Mouse (Mus musculus): Measurements from ENCODE around the gene Ube2d3. TPM values are rescaled to one million over a fixed set of nuclear protein-coding genes. Genes with fewer than 3 reads are reported as not detected.
A peak's percentile ranks its signal among the peaks of the same experiment; 100 is the strongest.

The Ube2d3 gene
- total and polyA plus RNA-seq, 2 experiments = 210 to 243 TPM

DNA sequence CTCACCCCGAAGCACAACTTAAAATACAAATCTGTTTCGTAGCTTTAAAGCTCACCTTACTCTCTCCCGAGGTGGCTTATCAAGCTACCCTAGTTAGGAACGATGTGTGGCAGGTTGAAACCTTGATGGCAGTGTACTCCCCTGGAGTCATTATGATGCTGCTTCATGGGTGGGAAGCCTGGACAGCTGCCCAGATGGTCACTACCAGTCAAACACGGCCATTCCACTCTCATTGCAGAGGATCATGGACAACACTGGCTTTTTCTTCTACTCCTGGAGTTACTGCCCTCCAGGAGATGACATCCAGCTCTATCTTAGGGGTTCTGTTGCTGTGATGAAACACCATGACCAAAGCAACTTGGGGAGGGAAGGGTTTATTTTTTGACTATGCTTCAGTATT, 65.2 kb downstream of the Ube2d3 start:
- H3K4me1 ChIP-seq (ENCODE audit: control insufficient read depth, insufficient read depth, low read length) = peaks cover 32% of the 10 kb centered on the region; the same call in 1 of the 2 replicates
- 88% methylated on average over 5 of the region's 5 CpGs for WGBS
- H3K9ac ChIP-seq (ENCODE audit: low read depth, low read length) = no peak overlapping the region
- H3K4me3 ChIP-seq (ENCODE audit: insufficient read depth, low read depth, low read length) = no peak overlapping the region
- DNase-seq (ENCODE audit: extremely low read depth, low read depth, low spot score) = no peak
- H3K27me3 ChIP-seq (ENCODE audit: control insufficient read depth, insufficient read depth, low read length) = no peaks in the 10 kb centered on the region
- H3K79me2 ChIP-seq (ENCODE audit: control insufficient read depth, insufficient read depth, low read length) = peaks cover 15% of the 10 kb centered on the region; the same call in 1 of the 2 replicates
- TF ChIP-seq POLR2A (IDR thresholded peaks at IDR 0.05; ENCODE audit: extremely low read depth, insufficient read depth, low read length) = no peak
- no peak for TF ChIP-seq CTCF (IDR thresholded peaks at IDR 0.05; ENCODE audit: low read depth, low read length)
- no peak overlapping the region for H3K27ac ChIP-seq (replicated peaks; ENCODE audit: insufficient read depth, low read depth, low read length)
- H3K36me3 ChIP-seq (ENCODE audit: control insufficient read depth, insufficient read depth, low read length) = no peaks in the 10 kb centered on the region

GRCm38 (mm10) chr3:135505369-135505909, 67.5 kb downstream of the Ube2d3 start:
- H3K27ac ChIP-seq (replicated peaks; ENCODE audit: insufficient read depth, low read depth, low read length) = peak overlapping the region; percentile 23
- peak; percentile 44 for DNase-seq (ENCODE audit: extremely low read depth, low read depth, low spot score)
- H3K9ac ChIP-seq (ENCODE audit: low read depth, low read length) = no peak overlapping the region
- no peak overlapping the region for H3K4me3 ChIP-seq (ENCODE audit: insufficient read depth, low read depth, low read length)
- H3K79me2 ChIP-seq (ENCODE audit: control insufficient read depth, insufficient read depth, low read length) = peaks cover 8% of the 10 kb centered on the region; the same call in 1 of the 2 replicates
- H3K4me1 ChIP-seq (ENCODE audit: control insufficient read depth, insufficient read depth, low read length) = peaks cover 25% of the 10 kb centered on the region; the same call in 1 of the 2 replicates
- no peaks in the 10 kb centered on the region for H3K36me3 ChIP-seq (ENCODE audit: control insufficient read depth, insufficient read depth, low read length)
- H3K27me3 ChIP-seq (ENCODE audit: control insufficient read depth, insufficient read depth, low read length) = no peaks in the 10 kb centered on the region
- WGBS = 51% methylated on average over 10 of the region's 10 CpGs
- peak; percentile 88 for TF ChIP-seq CTCF (IDR thresholded peaks at IDR 0.05; ENCODE audit: low read depth, low read length)
- no peak for TF ChIP-seq POLR2A (IDR thresholded peaks at IDR 0.05; ENCODE audit: extremely low read depth, insufficient read depth, low read length)

DNA sequence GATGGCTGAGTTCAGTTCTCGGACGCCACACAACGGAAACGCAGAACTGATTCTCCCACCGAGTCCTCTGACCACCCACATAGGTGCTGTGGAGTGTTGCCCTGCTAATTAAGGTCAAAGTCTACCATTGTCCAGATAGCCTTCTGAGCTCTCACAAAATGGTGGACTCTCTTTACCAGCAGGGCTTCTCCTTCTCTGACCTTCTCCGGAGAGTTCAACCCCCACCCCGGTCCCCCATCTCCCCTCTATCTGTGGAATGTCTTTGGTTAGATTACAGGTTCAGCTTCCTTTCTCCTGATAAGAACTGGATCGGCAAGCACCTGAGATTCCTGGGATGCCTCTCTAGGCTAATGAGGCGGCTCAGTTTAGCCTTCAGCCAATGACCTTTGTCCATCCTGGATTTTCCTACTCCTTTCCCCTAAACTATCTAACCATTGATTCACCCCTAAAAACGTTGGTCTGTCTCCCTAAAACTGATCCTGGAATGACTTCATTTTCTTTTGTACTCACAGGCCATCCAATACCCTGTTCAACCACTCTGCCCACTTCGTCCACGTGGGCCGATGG, 68.0 kb downstream of the Ube2d3 start:
- Histone ChIP-seq H3K79me2 (ENCODE audit: control insufficient read depth, insufficient read depth, low read length) (peaks cover 8% of the 10 kb centered on the region; the same call in 1 of the 2 replicates), H3K27ac (replicated peaks; ENCODE audit: insufficient read depth, low read depth, low read length) (0 out of 2 replicates have a peak overlapping the region, but pooled peaks have one; percentile 23), H3K4me1 (ENCODE audit: control insufficient read depth, insufficient read depth, low read length) (peaks cover 24% of the 10 kb centered on the region), H3K9ac (ENCODE audit: low read depth, low read length) (no peak overlapping the region), H3K36me3 (ENCODE audit: control insufficient read depth, insufficient read depth, low read length) (no peaks in the 10 kb centered on the region), H3K27me3 (ENCODE audit: control insufficient read depth, insufficient read depth, low read length) (no peaks in the 10 kb centered on the region), H3K4me3 (ENCODE audit: insufficient read depth, low read depth, low read length) (no peak overlapping the region)
- TF ChIP-seq CTCF (IDR thresholded peaks at IDR 0.05; ENCODE audit: low read depth, low read length) (no peak), POLR2A (IDR thresholded peaks at IDR 0.05; ENCODE audit: extremely low read depth, insufficient read depth, low read length) (no peak)
- 80% methylated on average over 13 of the region's 13 CpGs for WGBS
- no peak for DNase-seq (ENCODE audit: extremely low read depth, low read depth, low spot score)

DNA sequence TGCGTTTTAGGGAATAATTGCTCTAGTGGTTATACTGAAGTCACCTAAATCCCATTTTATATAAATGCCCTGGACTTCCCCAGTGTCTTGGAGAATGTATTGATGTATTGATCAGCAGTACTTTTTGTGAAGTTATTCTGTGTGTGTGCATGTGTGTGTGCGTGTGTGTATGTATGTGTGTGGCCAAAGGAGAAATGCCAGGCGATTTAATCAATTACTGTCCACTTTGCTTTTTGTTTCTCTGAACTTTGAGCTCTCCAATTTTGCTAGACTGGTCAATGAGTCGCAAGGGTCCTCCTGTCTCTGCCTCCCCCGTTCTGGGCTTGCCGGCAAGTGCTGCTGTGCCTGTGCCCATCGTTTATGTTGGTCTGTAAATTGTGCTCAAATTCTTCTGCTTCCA, 69.6 kb downstream of the Ube2d3 start:
- whole genome bisulfite sequencing = 25% methylated on average over 7 of the region's 7 CpGs
- Histone ChIP-seq H3K4me3 (ENCODE audit: insufficient read depth, low read depth, low read length) (peak overlapping the region; percentile 30), H3K4me1 (ENCODE audit: control insufficient read depth, insufficient read depth, low read length) (peaks cover 22% of the 10 kb centered on the region), H3K27me3 (ENCODE audit: control insufficient read depth, insufficient read depth, low read length) (no peaks in the 10 kb centered on the region), H3K36me3 (ENCODE audit: control insufficient read depth, insufficient read depth, low read length) (peaks cover 8% of the 10 kb centered on the region), H3K9ac (ENCODE audit: low read depth, low read length) (peak overlapping the region; percentile 40), H3K79me2 (ENCODE audit: control insufficient read depth, insufficient read depth, low read length) (peaks cover 3% of the 10 kb centered on the region; the same call in 1 of the 2 replicates), H3K27ac (replicated peaks; ENCODE audit: insufficient read depth, low read depth, low read length) (peak overlapping the region; percentile 93)
- peak; percentile 80 for DNase-seq (ENCODE audit: extremely low read depth, low read depth, low spot score)
- TF ChIP-seq POLR2A (IDR thresholded peaks at IDR 0.05; ENCODE audit: extremely low read depth, insufficient read depth, low read length) = no peak
- TF ChIP-seq CTCF (IDR thresholded peaks at IDR 0.05; ENCODE audit: low read depth, low read length) = no peak

GRCm38 (mm10) chr3:135508191-135508590, 70.2 kb downstream of the Ube2d3 start:
- WGBS = 29% methylated on average over 1 of the region's 1 CpGs
- peaks cover 22% of the 10 kb centered on the region for H3K4me1 ChIP-seq (ENCODE audit: control insufficient read depth, insufficient read depth, low read length)
- peaks cover 9% of the 10 kb centered on the region for H3K36me3 ChIP-seq (ENCODE audit: control insufficient read depth, insufficient read depth, low read length)
- H3K9ac ChIP-seq (ENCODE audit: low read depth, low read length) = no peak overlapping the region
- H3K4me3 ChIP-seq (ENCODE audit: insufficient read depth, low read depth, low read length) = no peak overlapping the region
- H3K27ac ChIP-seq (replicated peaks; ENCODE audit: insufficient read depth, low read depth, low read length) = peak overlapping the region; percentile 93
- no peaks in the 10 kb centered on the region for H3K27me3 ChIP-seq (ENCODE audit: control insufficient read depth, insufficient read depth, low read length)
- H3K79me2 ChIP-seq (ENCODE audit: control insufficient read depth, insufficient read depth, low read length) = no peaks in the 10 kb centered on the region; the same call in 1 of the 2 replicates
- TF ChIP-seq POLR2A (IDR thresholded peaks at IDR 0.05; ENCODE audit: extremely low read depth, insufficient read depth, low read length) = no peak
- TF ChIP-seq CTCF (IDR thresholded peaks at IDR 0.05; ENCODE audit: low read depth, low read length) = no peak
- peak; percentile 82 for DNase-seq (ENCODE audit: extremely low read depth, low read depth, low spot score)

- H3K4me1 ChIP-seq (ENCODE audit: control insufficient read depth, insufficient read depth, low read length) = peaks cover 19% of the 10 kb centered on the region
- H3K36me3 ChIP-seq (ENCODE audit: control insufficient read depth, insufficient read depth, low read length) = peaks cover 10% of the 10 kb centered on the region
- 19% methylated on average over 3 of the region's 3 CpGs for WGBS
- H3K27ac ChIP-seq (replicated peaks; ENCODE audit: insufficient read depth, low read depth, low read length) = no peak overlapping the region
- H3K79me2 ChIP-seq (ENCODE audit: control insufficient read depth, insufficient read depth, low read length) = no peaks in the 10 kb centered on the region
- H3K9ac ChIP-seq (ENCODE audit: low read depth, low read length) = no peak overlapping the region
- no peaks in the 10 kb centered on the region for H3K27me3 ChIP-seq (ENCODE audit: control insufficient read depth, insufficient read depth, low read length)
- H3K4me3 ChIP-seq (ENCODE audit: insufficient read depth, low read depth, low read length) = no peak overlapping the region
- no peak for TF ChIP-seq CTCF (IDR thresholded peaks at IDR 0.05; ENCODE audit: low read depth, low read length)
- TF ChIP-seq POLR2A (IDR thresholded peaks at IDR 0.05; ENCODE audit: extremely low read depth, insufficient read depth, low read length) = no peak
- DNase-seq (ENCODE audit: extremely low read depth, low read depth, low spot score) = peak; percentile 87
Measured at GRCm38 (mm10) chr3:135510372-135510771, 72.4 kb downstream of the Ube2d3 start.
